Mouse (Mus musculus): Measurements from ENCODE around the gene Lamb3. TPM values are rescaled to one million over a fixed set of nuclear protein-coding genes. Genes with fewer than 3 reads are reported as not detected.
A peak's percentile ranks its signal among the peaks of the same experiment; 100 is the strongest.

Lamb3 gene
- 34.9 and 35.5 TPM in 2 replicates for polyA plus RNA-seq (2015; fragmentation: Nextera tagmentation; extraction: Ambion mirVana)

- no peak for TF ChIP-seq EP300 (optimal IDR thresholded peaks at IDR 0.05)
- TF ChIP-seq CTCF (IDR thresholded peaks at IDR 0.05; ENCODE audit: low read depth) = no peak
- ATAC-seq (ENCODE audit: low FRiP score, low TSS enrichment) (no peak), DNase-seq (ENCODE audit: low spot score) (no peak)
- H3K4me3 ChIP-seq (ENCODE audit: low read depth, low read length) = no peak within 1 kb of the TSS
- H3K4me1 ChIP-seq (replicated peaks; ENCODE audit: control insufficient read depth, insufficient read depth) = no peaks in the 10 kb centered on the region
- no peaks in the 10 kb centered on the region for H3K27me3 ChIP-seq (ENCODE audit: control insufficient read depth, insufficient read depth, low read length)
- WGBS = 90% methylated on average over 3 of the region's 3 CpGs
- no peaks in the 10 kb centered on the region for H3K9me3 ChIP-seq (ENCODE audit: control insufficient read depth, low read length)
- no peak within 1 kb of the TSS for H3K27ac ChIP-seq (replicated peaks)
- no peaks in the 10 kb centered on the region for H3K36me3 ChIP-seq (ENCODE audit: control insufficient read depth, insufficient read depth, low read length)
- no peak within 1 kb of the TSS for H3K4me2 ChIP-seq (replicated peaks; ENCODE audit: low read depth)
- H3K9ac ChIP-seq (ENCODE audit: low read length) = no peak within 1 kb of the TSS
These were observed at the start of gene Lamb3 for GRCm38 (mm10) chr1:193207503-193207902. Gene Lamb3, plus strand, starts transcription at chr1:193207699.

- Histone ChIP-seq H3K9me3 (ENCODE audit: control insufficient read depth, low read length) (no peaks in the 10 kb centered on the region), H3K4me2 (replicated peaks; ENCODE audit: low read depth) (no peak overlapping the region), H3K36me3 (ENCODE audit: control insufficient read depth, insufficient read depth, low read length) (no peaks in the 10 kb centered on the region), H3K9ac (ENCODE audit: low read length) (0 out of 2 replicates have a peak overlapping the region, but pooled peaks have one; percentile 13), H3K4me3 (ENCODE audit: low read depth, low read length) (no peak overlapping the region), H3K27me3 (ENCODE audit: control insufficient read depth, insufficient read depth, low read length) (no peaks in the 10 kb centered on the region), H3K27ac (replicated peaks) (no peak overlapping the region), H3K4me1 (replicated peaks; ENCODE audit: control insufficient read depth, insufficient read depth) (no peaks in the 10 kb centered on the region; the same call in 1 of the 2 replicates)
- 11% methylated on average over 3 of the region's 3 CpGs for WGBS
- TF ChIP-seq EP300 (optimal IDR thresholded peaks at IDR 0.05) (no peak), CTCF (IDR thresholded peaks at IDR 0.05; ENCODE audit: low read depth) (no peak)
- DNase-seq (ENCODE audit: low spot score) (no peak), ATAC-seq (ENCODE audit: low FRiP score, low TSS enrichment) (0 out of 2 replicates have a peak, but pooled peaks have one; percentile 19)
These were observed 48.3 kb upstream of the Lamb3 start for GRCm38 (mm10) chr1:193159163-193159562.

DNA sequence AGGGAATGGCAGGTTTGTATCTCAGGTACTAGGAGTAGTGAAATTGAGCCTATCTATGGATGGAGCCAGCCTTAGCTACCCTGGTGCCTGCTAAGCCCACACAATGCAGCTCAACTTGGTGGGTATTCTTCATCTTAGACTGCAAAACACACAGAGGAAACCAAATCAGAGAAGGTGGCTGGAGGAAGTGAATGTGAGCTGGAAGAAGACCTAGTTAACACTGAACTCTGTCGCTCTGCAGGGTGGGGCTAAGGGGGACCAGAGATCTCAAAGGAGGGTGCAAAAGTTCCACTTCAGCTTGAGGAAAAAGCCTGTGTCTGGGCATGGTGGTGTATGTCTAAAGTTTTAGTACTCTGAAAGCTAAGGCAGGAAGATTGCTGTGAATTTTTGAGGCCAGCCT, 47.9 kb upstream of the Lamb3 start:
- 38% methylated on average over 1 of the region's 1 CpGs for WGBS
- Histone ChIP-seq H3K4me2 (replicated peaks; ENCODE audit: low read depth) (no peak overlapping the region), H3K27ac (replicated peaks) (no peak overlapping the region), H3K4me1 (replicated peaks; ENCODE audit: control insufficient read depth, insufficient read depth) (no peaks in the 10 kb centered on the region; the same call in 1 of the 2 replicates), H3K9ac (ENCODE audit: low read length) (no peak overlapping the region), H3K4me3 (ENCODE audit: low read depth, low read length) (no peak overlapping the region), H3K27me3 (ENCODE audit: control insufficient read depth, insufficient read depth, low read length) (no peaks in the 10 kb centered on the region), H3K9me3 (ENCODE audit: control insufficient read depth, low read length) (no peaks in the 10 kb centered on the region), H3K36me3 (ENCODE audit: control insufficient read depth, insufficient read depth, low read length) (no peaks in the 10 kb centered on the region)
- no peak for DNase-seq (ENCODE audit: low spot score)
- ATAC-seq (ENCODE audit: low FRiP score, low TSS enrichment) = no peak
- TF ChIP-seq EP300 (optimal IDR thresholded peaks at IDR 0.05) = no peak

GRCm38 (mm10) chr1:193160317-193161032, 47.0 kb upstream of the Lamb3 start:
- H3K4me1 ChIP-seq (replicated peaks; ENCODE audit: control insufficient read depth, insufficient read depth) = no peaks in the 10 kb centered on the region; the same call in 1 of the 2 replicates
- no peak overlapping the region for H3K27ac ChIP-seq (replicated peaks)
- WGBS = 13% methylated on average over 18 of the region's 18 CpGs
- H3K9me3 ChIP-seq (ENCODE audit: control insufficient read depth, low read length) = no peaks in the 10 kb centered on the region
- H3K4me2 ChIP-seq (replicated peaks; ENCODE audit: low read depth) = peak overlapping the region; percentile 21
- TF ChIP-seq CTCF (IDR thresholded peaks at IDR 0.05; ENCODE audit: low read depth) (no peak), EP300 (optimal IDR thresholded peaks at IDR 0.05) (no peak)
- H3K27me3 ChIP-seq (ENCODE audit: control insufficient read depth, insufficient read depth, low read length) = no peaks in the 10 kb centered on the region
- DNase-seq (ENCODE audit: low spot score) (peak; percentile 82), ATAC-seq (ENCODE audit: low FRiP score, low TSS enrichment) (peak; percentile 33)
- H3K4me3 ChIP-seq (ENCODE audit: low read depth, low read length) = no peak overlapping the region
- H3K36me3 ChIP-seq (ENCODE audit: control insufficient read depth, insufficient read depth, low read length) = no peaks in the 10 kb centered on the region
- no peak overlapping the region for H3K9ac ChIP-seq (ENCODE audit: low read length)

GRCm38 (mm10) chr1:193167746-193168145, 39.8 kb upstream of the Lamb3 start, which contains the start of gene A130010J15Rik:
Gene A130010J15Rik, plus strand, starts transcription at chr1:193168046.
- H3K4me3 ChIP-seq (ENCODE audit: low read depth, low read length) = no peak within 1 kb of the TSS
- no peaks in the 10 kb centered on the region for H3K9me3 ChIP-seq (ENCODE audit: control insufficient read depth, low read length)
- no peak within 1 kb of the TSS for H3K9ac ChIP-seq (ENCODE audit: low read length)
- 0 out of 2 replicates have a peak within 1 kb of the TSS, but pooled peaks have one; percentile 8 for H3K27ac ChIP-seq (replicated peaks)
- H3K27me3 ChIP-seq (ENCODE audit: control insufficient read depth, insufficient read depth, low read length) = no peaks in the 10 kb centered on the region
- no peaks in the 10 kb centered on the region for H3K4me1 ChIP-seq (replicated peaks; ENCODE audit: control insufficient read depth, insufficient read depth)
- 91% methylated on average over 3 of the region's 3 CpGs for WGBS
- no peak for DNase-seq (ENCODE audit: low spot score)
- TF ChIP-seq CTCF (IDR thresholded peaks at IDR 0.05; ENCODE audit: low read depth) (no peak), EP300 (optimal IDR thresholded peaks at IDR 0.05) (no peak)
- no peaks in the 10 kb centered on the region for H3K36me3 ChIP-seq (ENCODE audit: control insufficient read depth, insufficient read depth, low read length)
- ATAC-seq (ENCODE audit: low FRiP score, low TSS enrichment) = no peak
- no peak within 1 kb of the TSS for H3K4me2 ChIP-seq (replicated peaks; ENCODE audit: low read depth)

- Histone ChIP-seq H3K36me3 (ENCODE audit: control insufficient read depth, insufficient read depth, low read length) (no peaks in the 10 kb centered on the region), H3K27ac (replicated peaks) (peak overlapping the region; percentile 53; the same call in 1 of the 2 replicates), H3K27me3 (ENCODE audit: control insufficient read depth, insufficient read depth, low read length) (no peaks in the 10 kb centered on the region), H3K9me3 (ENCODE audit: control insufficient read depth, low read length) (no peaks in the 10 kb centered on the region), H3K9ac (ENCODE audit: low read length) (no peak overlapping the region), H3K4me1 (replicated peaks; ENCODE audit: control insufficient read depth, insufficient read depth) (no peaks in the 10 kb centered on the region), H3K4me2 (replicated peaks; ENCODE audit: low read depth) (no peak overlapping the region), H3K4me3 (ENCODE audit: low read depth, low read length) (no peak overlapping the region)
- TF ChIP-seq CTCF (IDR thresholded peaks at IDR 0.05; ENCODE audit: low read depth) (no peak), EP300 (optimal IDR thresholded peaks at IDR 0.05) (no peak)
- 62% methylated on average over 7 of the region's 7 CpGs for WGBS
- DNase-seq (ENCODE audit: low spot score) (peak; percentile 11), ATAC-seq (ENCODE audit: low FRiP score, low TSS enrichment) (no peak)
These were observed 38.3 kb upstream of the Lamb3 start for GRCm38 (mm10) chr1:193169228-193169627.
